9 mouse cellular contexts compared by ENCODE assay signal in genomic region chr8:78741965-78742364, GRCm38 (mm10).
DNase-seq lines count a peak whose midpoint lies in the region; ATAC-seq and TF ChIP-seq lines count a peak whose summit lies in the region.
"Had no signal": no experiment of that assay in that cellular context is flagged by ENCODE, and none has a peak within 500 bp of the region (broad histone marks: within the 10 kb centered on the region; RNA-seq: fewer than 3 reads in every experiment).

No protein-coding gene starts in this region.

- no peak overlapping the region for H3K9ac ChIP-seq in midbrain, embryonic 11.5 days (ENCODE audit: low read length)
- no peak overlapping the region for H3K9ac ChIP-seq in intestine, postnatal 0 days (ENCODE audit: low read depth, low read length)
- no peak overlapping the region for H3K9ac ChIP-seq in stomach, embryonic 14.5 days (replicated peaks; ENCODE audit: low read depth, low read length)

- no peak overlapping the region for H3K27ac ChIP-seq in midbrain, embryonic 11.5 days (ENCODE audit: low read depth, low read length)
- no peak overlapping the region for H3K27ac ChIP-seq in midbrain, embryonic 10.5 days (replicated peaks)
- peak overlapping the region; percentile 50 for H3K27ac ChIP-seq in intestine, postnatal 0 days (ENCODE audit: low read depth, low read length)
- H3K27ac ChIP-seq in stomach, embryonic 14.5 days (ENCODE audit: low read length): peak overlapping the region; percentile 93

- no peaks in the 10 kb centered on the region for H3K27me3 ChIP-seq in midbrain, embryonic 11.5 days (ENCODE audit: control insufficient read depth, insufficient read depth, low read length)
- H3K27me3 ChIP-seq in midbrain, embryonic 10.5 days (ENCODE audit: low read depth, poor library complexity, severe bottlenecking): no peaks in the 10 kb centered on the region
- no peaks in the 10 kb centered on the region for H3K27me3 ChIP-seq in intestine, postnatal 0 days (replicated peaks; ENCODE audit: control insufficient read depth, insufficient read depth, low read length)
- H3K27me3 ChIP-seq in stomach, embryonic 14.5 days (ENCODE audit: control insufficient read depth, insufficient read depth, low read length): no peaks in the 10 kb centered on the region

- no peaks in the 10 kb centered on the region for H3K9me3 ChIP-seq in midbrain, embryonic 11.5 days (ENCODE audit: control insufficient read depth, low read length)
- no peaks in the 10 kb centered on the region for H3K9me3 ChIP-seq in midbrain, embryonic 10.5 days (replicated peaks)
- H3K9me3 ChIP-seq in intestine, postnatal 0 days (ENCODE audit: control insufficient read depth): no peaks in the 10 kb centered on the region
- no peaks in the 10 kb centered on the region for H3K9me3 ChIP-seq in stomach, embryonic 14.5 days (ENCODE audit: control insufficient read depth, low read depth, low read length)

- WGBS in midbrain, embryonic 11.5 days: 44% methylated on average over 3 of the region's 3 CpGs
- 47% methylated on average over 3 of the region's 3 CpGs for WGBS in midbrain, embryonic 10.5 days
- 26% methylated on average over 3 of the region's 3 CpGs for WGBS in intestine, postnatal 0 days
- 25% methylated on average over 3 of the region's 3 CpGs for WGBS in stomach, embryonic 14.5 days

- DNase-seq in frontal cortex, adult 2 months (ENCODE audit: extremely low spot score in 1 of 2, low spot score in 1 of 2): no peak
- peak; percentile 86 for DNase-seq in midbrain, embryonic 11.5 days (ENCODE audit: low spot score, missing footprints)
- DNase-seq in midbrain, embryonic 10.5 days (ENCODE audit: low spot score): no peak
- no peak for DNase-seq in layer of hippocampus, adult 9-10 months (ENCODE audit: low spot score)
- DNase-seq: B cell, adult 2 months had no signal

- H3K4me1 ChIP-seq in midbrain, embryonic 11.5 days (ENCODE audit: control insufficient read depth, insufficient read depth, low read length): no peaks in the 10 kb centered on the region
- peaks cover 10% of the 10 kb centered on the region for H3K4me1 ChIP-seq in midbrain, embryonic 10.5 days
- H3K4me1 ChIP-seq in intestine, postnatal 0 days (replicated peaks; ENCODE audit: control insufficient read depth, insufficient read depth, low read length): no peaks in the 10 kb centered on the region
- H3K4me1 ChIP-seq in stomach, embryonic 14.5 days (ENCODE audit: control insufficient read depth, insufficient read depth, low read length): peaks cover 16% of the 10 kb centered on the region

- H3K4me3 ChIP-seq in midbrain, embryonic 11.5 days (ENCODE audit: low read depth, low read length): no peak overlapping the region
- no peak overlapping the region for H3K4me3 ChIP-seq in midbrain, embryonic 10.5 days
- H3K4me3 ChIP-seq in intestine, postnatal 0 days (ENCODE audit: low read depth, low read length): no peak overlapping the region
- no peak overlapping the region for H3K4me3 ChIP-seq in stomach, embryonic 14.5 days (ENCODE audit: low read depth, low read length)

- no peaks in the 10 kb centered on the region for H3K36me3 ChIP-seq in midbrain, embryonic 11.5 days (ENCODE audit: control insufficient read depth, insufficient read depth, low read length)
- no peaks in the 10 kb centered on the region for H3K36me3 ChIP-seq in midbrain, embryonic 10.5 days
- H3K36me3 ChIP-seq in intestine, postnatal 0 days (ENCODE audit: control insufficient read depth, insufficient read depth): no peaks in the 10 kb centered on the region
- no peaks in the 10 kb centered on the region for H3K36me3 ChIP-seq in stomach, embryonic 14.5 days (ENCODE audit: control insufficient read depth, insufficient read depth, low read length)

- no peak overlapping the region for H3K4me2 ChIP-seq in midbrain, embryonic 11.5 days
- no peak overlapping the region; the same call in 1 of the 2 replicates for H3K4me2 ChIP-seq in intestine, postnatal 0 days (replicated peaks; ENCODE audit: low read depth)
- H3K4me2 ChIP-seq in stomach, embryonic 14.5 days (replicated peaks; ENCODE audit: low read depth, low read length): no peak overlapping the region

- 0 out of 2 replicates have a peak, but pooled peaks have one; percentile 21 for ATAC-seq in frontal cortex, adult (ENCODE audit: low TSS enrichment)
- no peak for ATAC-seq in midbrain, embryonic 11.5 days (ENCODE audit: low FRiP score)
- no peak for ATAC-seq in intestine, postnatal 0 days
- peak; percentile 25; the same call in 1 of the 2 replicates for ATAC-seq in stomach, embryonic 14.5 days (ENCODE audit: insufficient number of reproducible peaks, insufficient read depth, low FRiP score, low read depth)
- ATAC-seq in megakaryocyte progenitor cell, adult 5-6 weeks (replicated peaks; ENCODE audit: poor library complexity): no peak

- peak; percentile 39 for TF ChIP-seq CTCF in intestine, postnatal 0 days (IDR thresholded peaks at IDR 0.05; ENCODE audit: low read depth)

Comparison
In these comparisons a context has a peak if more than half of its experiments do, and no peak if none do; other contexts are left out.
1. ATAC-seq: peak in frontal cortex, adult (single experiment) and stomach, embryonic 14.5 days (single experiment); none in midbrain, embryonic 11.5 days (single experiment), intestine, postnatal 0 days (single experiment) and megakaryocyte progenitor cell, adult 5-6 weeks (single experiment).
2. H3K27ac ChIP-seq: peak in intestine, postnatal 0 days (single experiment) and stomach, embryonic 14.5 days (single experiment); none in midbrain, embryonic 11.5 days (single experiment) and midbrain, embryonic 10.5 days (single experiment).